Mouse (Mus musculus): Measurements from ENCODE around the gene Spata31d1a.

Gene Spata31d1a

GRCm38 (mm10) chr13:59699131-59699530 lies 11.0 kb downstream of the Spata31d1a start:
- DNase-seq = no peak

- no peak for DNase-seq
Measured at GRCm38 (mm10) chr13:59695781-59696180, 14.3 kb downstream of the Spata31d1a start.

GRCm38 (mm10) chr13:59694008-59694407 lies 16.1 kb downstream of the Spata31d1a start, which contains the start of gene 4921517D22Rik:
TSS of gene 4921517D22Rik (minus strand) at chr13:59694108.
- no peak for DNase-seq

GRCm38 (mm10) chr13:59691478-59691877 lies 18.7 kb downstream of the Spata31d1a start:
- no peak for DNase-seq

GRCm38 (mm10) chr13:59690576-59690975 lies 19.6 kb downstream of the Spata31d1a start:
- DNase-seq = no peak

- no peak for DNase-seq
Measured at GRCm38 (mm10) chr13:59689843-59690242, 20.3 kb downstream of the Spata31d1a start.

- DNase-seq = no peak
Measured at GRCm38 (mm10) chr13:59689313-59689712, 20.8 kb downstream of the Spata31d1a start.

GRCm38 (mm10) chr13:59688338-59688770 lies 21.8 kb downstream of the Spata31d1a start:
- no peak for DNase-seq

- no peak for DNase-seq
Measured at GRCm38 (mm10) chr13:59685236-59685635, 24.9 kb downstream of the Spata31d1a start.

- DNase-seq = no peak
Measured at GRCm38 (mm10) chr13:59682629-59683028, 27.5 kb downstream of the Spata31d1a start.

- DNase-seq = no peak
Measured at GRCm38 (mm10) chr13:59679908-59680307, 30.2 kb downstream of the Spata31d1a start.

GRCm38 (mm10) chr13:59679306-59679705 lies 30.8 kb downstream of the Spata31d1a start:
- DNase-seq = no peak

GRCm38 (mm10) chr13:59676316-59677229 lies 33.6 kb downstream of the Spata31d1a start:
- DNase-seq = no peak

GRCm38 (mm10) chr13:59675151-59676011 lies 34.7 kb downstream of the Spata31d1a start, which contains the start of gene Golm1:
TSS of gene Golm1 (minus strand) at chr13:59675811.
- DNase-seq = peak; percentile 55

GRCm38 (mm10) chr13:59674761-59675150 lies 35.4 kb downstream of the Spata31d1a start:
- no peak for DNase-seq

- DNase-seq = no peak
Measured at GRCm38 (mm10) chr13:59674215-59674614, 35.9 kb downstream of the Spata31d1a start.

GRCm38 (mm10) chr13:59673597-59673996 lies 36.5 kb downstream of the Spata31d1a start:
- no peak for DNase-seq

- DNase-seq = no peak
Measured at GRCm38 (mm10) chr13:59672248-59672647, 37.9 kb downstream of the Spata31d1a start.

- no peak for DNase-seq
Measured at GRCm38 (mm10) chr13:59671521-59671920, 38.6 kb downstream of the Spata31d1a start.

- DNase-seq = no peak
Measured at GRCm38 (mm10) chr13:59669946-59670345, 40.2 kb downstream of the Spata31d1a start.

- DNase-seq = no peak
Measured at GRCm38 (mm10) chr13:59668501-59669093, 41.5 kb downstream of the Spata31d1a start.

- DNase-seq = no peak
Measured at GRCm38 (mm10) chr13:59667763-59668162, 42.4 kb downstream of the Spata31d1a start.
